Mouse (Mus musculus): ENCODE data around the gene Gys1.
"Not testable (repeated sequence)": the region's sequence is repeated elsewhere in the genome, so short reads cannot be mapped to it uniquely, and the experiment has no call there.

Gene Gys1

GRCm38 (mm10) chr7:45457204-45458060 lies 22.8 kb downstream of the Gys1 start:
- DNase-seq (ENCODE audit: low spot score), result no peak

- peak; percentile 93 for DNase-seq (ENCODE audit: low spot score)
Measured at GRCm38 (mm10) chr7:45458748-45459563, 24.3 kb downstream of the Gys1 start.

DNA sequence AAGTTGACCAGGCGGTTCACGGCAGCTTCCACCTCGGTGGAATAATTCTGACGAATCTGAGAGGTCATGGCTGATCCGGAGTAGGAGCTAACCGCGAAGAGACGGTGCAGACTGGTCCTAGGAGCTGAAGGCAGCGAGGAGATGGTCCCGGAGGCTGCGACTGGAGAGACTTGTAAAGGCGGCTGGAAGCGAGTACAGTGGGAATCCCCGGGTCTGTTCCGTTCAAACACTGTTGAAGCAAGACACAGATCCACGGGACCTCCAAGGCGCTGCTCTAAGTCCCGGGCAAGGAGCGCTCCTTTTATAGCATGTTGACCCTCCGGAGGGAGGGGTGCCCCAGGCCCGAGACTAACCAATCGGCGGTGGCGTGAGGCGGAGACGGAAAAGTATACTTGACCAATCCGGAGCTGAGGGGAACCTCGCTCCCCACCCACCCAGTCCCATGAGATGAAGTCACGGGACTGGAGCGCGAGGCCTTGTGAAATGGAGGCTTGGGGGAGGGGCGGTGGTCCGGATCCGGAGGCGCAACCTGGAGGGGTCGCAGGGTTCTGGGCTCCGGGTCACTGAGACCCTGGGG lies 25.0 kb downstream of the Gys1 start, which contains the start of gene Ftl1:
Ftl1 (minus strand) TSS at position 321 of the 577 bp plus-strand sequence.
- peak; percentile 93 for DNase-seq (ENCODE audit: low spot score)

DNA sequence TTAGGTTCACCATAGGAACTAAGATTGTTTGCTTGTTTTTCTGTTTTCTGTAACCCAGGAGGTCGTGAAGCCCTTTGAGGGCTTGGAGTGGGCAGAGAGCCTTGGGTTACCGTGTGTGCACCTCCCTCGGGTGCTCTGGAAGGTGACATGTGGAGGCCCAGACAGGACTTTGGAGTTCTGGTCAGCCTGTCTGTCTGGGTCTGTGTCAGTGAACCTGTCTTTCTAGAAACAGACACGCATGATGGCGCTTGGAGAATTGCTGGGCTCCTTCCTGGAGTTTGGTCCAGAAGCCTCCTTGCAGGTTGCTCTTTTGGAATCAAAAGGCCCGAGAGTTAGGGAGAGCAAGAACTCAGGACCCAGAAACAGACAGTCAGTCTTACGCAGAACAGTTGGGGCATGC lies 25.7 kb downstream of the Gys1 start:
- no peak for DNase-seq (ENCODE audit: low spot score)

DNA sequence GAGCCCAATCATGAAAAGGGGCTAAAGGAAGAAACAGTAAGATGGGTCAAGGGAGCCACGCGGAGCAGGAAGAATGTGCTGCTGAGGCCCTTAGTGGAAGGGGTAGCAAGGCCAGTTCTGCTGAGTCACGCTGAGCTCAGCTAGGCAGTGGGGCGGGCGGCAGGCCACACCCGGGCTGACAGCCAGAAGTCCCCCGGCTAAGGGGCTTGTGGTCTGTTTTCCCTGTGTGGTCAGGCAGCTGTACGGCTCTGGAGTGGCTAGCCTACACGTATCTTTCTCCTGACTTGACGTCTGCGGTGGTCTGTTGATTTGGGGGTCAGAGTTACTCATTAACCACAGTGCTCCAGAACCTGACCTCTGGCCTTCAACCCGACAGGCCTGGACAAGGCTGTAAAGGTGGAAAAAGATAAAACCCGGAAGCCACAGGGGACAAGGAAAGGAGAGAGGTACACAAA lies 26.2 kb downstream of the Gys1 start:
- peak; percentile 70 for DNase-seq (ENCODE audit: low spot score)

- no peak for DNase-seq (ENCODE audit: low spot score)
Measured at GRCm38 (mm10) chr7:45461326-45461725, 26.7 kb downstream of the Gys1 start.

GRCm38 (mm10) chr7:45461781-45462180 lies 27.1 kb downstream of the Gys1 start:
- DNase-seq (ENCODE audit: low spot score), result no peak

DNA sequence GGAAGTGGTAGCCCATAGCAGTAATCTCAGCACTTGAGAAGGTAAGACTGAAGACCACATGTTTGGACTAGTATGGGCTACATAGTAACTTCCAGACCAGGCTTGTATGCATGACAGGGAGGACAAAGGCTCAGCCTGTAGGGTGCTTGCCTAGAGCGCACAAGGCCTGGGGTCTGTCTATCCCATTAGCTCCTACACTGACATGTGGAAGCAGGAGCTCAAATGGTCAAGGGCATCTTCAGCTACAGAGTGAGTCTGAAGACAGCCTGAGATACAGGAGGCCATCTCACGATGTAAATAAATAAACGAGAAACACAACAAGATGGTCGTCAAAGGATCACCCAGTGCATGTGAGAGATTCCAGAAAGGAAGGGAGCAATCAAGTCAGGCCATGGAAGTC lies 27.7 kb downstream of the Gys1 start:
- DNase-seq (ENCODE audit: low spot score), result no peak

DNA sequence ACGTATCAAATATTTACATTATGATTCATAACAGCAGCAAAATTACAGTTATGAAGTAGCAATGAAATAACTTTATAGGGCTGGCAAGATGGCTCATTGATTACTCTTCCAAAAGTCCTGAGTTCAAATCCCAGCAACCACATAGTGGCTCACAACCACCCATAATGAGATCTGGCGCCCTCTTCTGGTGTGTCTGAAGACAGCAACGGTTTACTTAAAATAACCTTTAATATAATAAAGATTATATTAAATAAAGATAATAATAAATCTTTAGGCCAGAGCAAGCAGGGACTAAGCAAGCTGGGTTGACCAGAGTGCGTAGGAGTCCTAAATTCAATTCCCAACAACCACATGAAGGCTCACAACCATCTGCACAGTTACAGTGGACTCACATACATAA lies 28.2 kb downstream of the Gys1 start:
- not testable (repeated sequence) for DNase-seq (ENCODE audit: low spot score)

GRCm38 (mm10) chr7:45463987-45464778 lies 29.5 kb downstream of the Gys1 start:
- no peak for DNase-seq (ENCODE audit: low spot score)

GRCm38 (mm10) chr7:45465112-45465511 lies 30.5 kb downstream of the Gys1 start:
- DNase-seq (ENCODE audit: low spot score), result no peak

DNA sequence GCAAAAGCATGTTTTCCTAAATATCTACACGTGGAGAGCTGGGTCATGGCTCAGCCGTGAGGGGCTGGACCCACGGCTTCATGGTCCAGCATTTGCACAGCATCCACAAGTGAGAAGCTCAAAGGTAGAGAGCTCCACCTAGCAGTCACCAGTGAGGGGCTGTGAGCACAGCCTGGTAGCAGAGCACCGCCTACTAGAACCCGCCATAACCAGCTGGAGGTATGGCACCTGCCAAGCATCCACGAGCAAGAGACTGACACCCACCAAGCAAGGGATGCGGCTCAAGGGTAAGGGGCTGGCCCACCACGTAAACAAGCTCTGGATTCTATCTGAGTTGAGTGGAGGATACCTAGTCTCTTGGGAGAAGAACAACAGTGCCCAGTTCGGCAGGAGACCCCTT lies 30.9 kb downstream of the Gys1 start:
- no peak for DNase-seq (ENCODE audit: low spot score)

- peak; percentile 98 for DNase-seq (ENCODE audit: low spot score)
Measured at GRCm38 (mm10) chr7:45466283-45467089, 31.8 kb downstream of the Gys1 start, which contains the start of gene Bax. TSS of gene Bax (minus strand) at chr7:45466898.

- DNase-seq (ENCODE audit: low spot score), result no peak
Measured at GRCm38 (mm10) chr7:45467090-45467670, 32.5 kb downstream of the Gys1 start.

- peak; percentile 88 for DNase-seq (ENCODE audit: low spot score)
Measured at GRCm38 (mm10) chr7:45470869-45471268, 36.2 kb downstream of the Gys1 start.

DNA sequence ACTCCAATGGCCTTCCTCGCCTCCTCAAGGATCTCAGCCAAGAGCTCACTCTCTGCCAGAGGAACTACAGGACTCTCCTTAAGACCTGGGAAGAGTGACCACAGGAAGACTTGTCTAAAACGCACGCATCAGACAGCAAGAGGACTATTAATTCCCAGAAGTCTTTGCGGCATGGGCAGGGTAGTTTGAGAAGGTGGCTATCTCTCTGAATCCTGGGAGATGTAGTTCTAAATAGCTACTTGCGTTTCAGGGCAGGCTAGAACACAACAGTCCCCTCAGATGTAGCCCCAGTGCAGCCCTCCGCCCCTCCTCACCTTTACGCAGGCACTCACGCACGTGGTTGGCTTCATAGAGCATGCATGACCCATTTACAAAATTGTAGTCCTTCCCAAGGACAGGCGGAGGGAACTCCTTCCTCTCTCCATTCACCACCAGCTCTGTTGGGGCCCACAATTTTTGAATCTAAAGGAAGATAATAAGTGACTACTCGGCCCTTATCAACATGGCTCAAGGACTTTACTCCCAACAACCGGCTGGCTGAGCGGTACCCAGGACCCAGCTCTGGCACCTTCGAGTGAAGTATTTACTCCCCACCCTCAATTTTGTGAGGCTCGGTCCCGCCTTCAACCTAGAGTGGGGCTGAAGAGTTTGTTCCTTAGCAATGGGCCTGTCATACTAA lies 40.8 kb downstream of the Gys1 start:
- no peak for DNase-seq (ENCODE audit: low spot score)

- no peak for DNase-seq (ENCODE audit: low spot score)
Measured at GRCm38 (mm10) chr7:45476453-45476852, 41.8 kb downstream of the Gys1 start.

DNA sequence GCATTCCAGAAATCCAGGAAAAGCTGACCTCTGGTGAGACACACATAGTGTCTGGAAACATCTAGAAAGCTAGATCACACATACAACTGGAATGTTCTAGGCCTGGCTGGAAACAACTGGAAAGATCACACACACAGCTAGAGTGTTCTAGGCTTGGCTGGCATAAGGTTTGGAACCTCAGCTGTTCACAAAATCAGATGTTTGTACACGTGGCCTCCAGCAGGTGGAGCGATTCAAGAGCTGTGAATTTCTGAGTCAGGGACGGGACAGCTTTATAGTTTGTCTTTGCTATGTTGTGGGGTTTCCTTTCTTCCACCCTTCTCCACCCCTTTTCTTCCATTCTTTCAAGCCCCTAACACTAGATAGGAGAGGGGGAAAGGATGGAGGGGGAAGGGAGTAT lies 42.4 kb downstream of the Gys1 start:
- peak; percentile 74 for DNase-seq (ENCODE audit: low spot score)

GRCm38 (mm10) chr7:45478774-45479173 lies 44.1 kb downstream of the Gys1 start:
- no peak for DNase-seq (ENCODE audit: low spot score)

DNA sequence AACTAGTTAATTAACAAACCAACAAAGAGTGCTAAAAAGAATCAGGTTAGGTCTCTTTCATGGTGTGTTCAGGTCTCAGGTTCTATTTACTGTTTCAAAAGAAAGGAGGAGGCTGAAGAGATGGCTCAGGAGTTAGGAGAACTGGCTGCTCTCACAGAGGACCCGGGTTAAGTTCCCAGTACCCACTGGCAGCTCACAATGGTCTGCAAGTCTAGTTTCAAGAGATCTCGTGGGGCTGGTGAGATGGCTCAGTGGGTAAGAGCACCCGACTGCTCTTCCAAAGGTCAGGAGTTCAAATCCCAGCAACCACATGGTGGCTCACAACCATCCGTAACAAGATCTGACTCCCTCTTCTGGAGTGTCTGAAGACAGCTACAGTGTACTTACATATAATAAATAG lies 45.7 kb downstream of the Gys1 start:
- DNase-seq (ENCODE audit: low spot score), result not testable (repeated sequence)

Measured in testis, postnatal 10 days (tissue).